Mouse (Mus musculus) lung, postnatal 0 days (tissue): ENCODE data around the gene Fndc3b. TPM values are rescaled to one million over a fixed set of nuclear protein-coding genes. Genes with fewer than 3 reads are reported as not detected.

Source experiments
- ATAC-seq: fragments of 200-750 bp; cut with Nextera tagmentation; 2 replicates; pipeline ENCODE4 v1.8.0; 2017; ENCODE audit warnings: moderate library complexity
- DNase-seq: peaks from one replicate; pipeline ENCODE4 v3.0.0-alpha.2; 2016; ENCODE audit warnings: low spot score
- H3K27ac ChIP-seq: fragments of 300-500 bp; sonication (generic); 2 replicates; pipeline ENCODE4 v1.5.1; 2014; ENCODE audit warnings: antibody characterized with exemption, mild to moderate bottlenecking, low read length, mixed read lengths
- H3K27me3 ChIP-seq: fragments of 300-500 bp; sonication (generic); replicated peaks from 2 replicates; pipeline ENCODE4 v1.6.1; 2014; ENCODE audit warnings: low read length, mixed read lengths; ENCODE audit not compliant: insufficient read depth
- H3K36me3 ChIP-seq: fragments of 300-500 bp; sonication (generic); 2 replicates; pipeline ENCODE4 v1.6.1; 2014; ENCODE audit warnings: low read length, mixed read lengths; ENCODE audit not compliant: insufficient read depth
- H3K4me1 ChIP-seq: fragments of 300-500 bp; sonication (generic); 2 replicates; pipeline ENCODE4 v1.6.1; 2014; ENCODE audit warnings: antibody characterized with exemption, low read depth, low read length, mixed read lengths; ENCODE audit not compliant: insufficient read depth
- H3K4me2 ChIP-seq: fragments of 300-500 bp; sonication (generic); replicated peaks from 2 replicates; pipeline ENCODE4 v1.6.1; 2014; ENCODE audit warnings: low read depth, mild to moderate bottlenecking, low read length, moderate library complexity, mixed read lengths
- H3K4me3 ChIP-seq: fragments of 300-500 bp; sonication (generic); 2 replicates; pipeline ENCODE4 v1.5.1; 2014; ENCODE audit warnings: low read depth, low read length
- H3K9ac ChIP-seq: fragments of 300-500 bp; sonication (generic); replicated peaks from 2 replicates; pipeline ENCODE4 v1.6.1; 2014; ENCODE audit warnings: low read depth, mild to moderate bottlenecking
- H3K9me3 ChIP-seq: fragments of 300-500 bp; sonication (generic); 2 replicates; pipeline ENCODE4 v1.6.1; 2016; ENCODE audit warnings: low read length, mixed read lengths
- CTCF ChIP-seq: IDR thresholded peaks from 2 replicates; pipeline ENCODE4 v1.5.1; 2016; ENCODE audit warnings: antibody characterized with exemption, mild to moderate bottlenecking
- EP300 ChIP-seq: IDR thresholded peaks from 2 replicates; pipeline ENCODE4 v1.6.1; 2016; ENCODE audit warnings: antibody characterized with exemption, mild to moderate bottlenecking, control low read depth
- WGBS: fragments of 180-500 bp; shearing (Covaris S2); extraction: QIAGEN DNeasy Blood & Tissue Kit; methylation state at CpG from one replicate; pipeline ENCODE4 v1.1.7; 2014; 5-methylcytosine and 5-hydroxymethylcytosine counted together
- polyA plus RNA-seq: library from polyadenylated mRNA; unstranded; fragments of >200 nt; fragmentation: Nextera tagmentation; extraction: Ambion mirVana; gene quantifications from 2 replicates; pipeline ENCODE4 v1.2.1, GENCODE M21; 2015

The Fndc3b gene
- polyA plus RNA-seq = 28.5 and 30.6 TPM in 2 replicates

DNA sequence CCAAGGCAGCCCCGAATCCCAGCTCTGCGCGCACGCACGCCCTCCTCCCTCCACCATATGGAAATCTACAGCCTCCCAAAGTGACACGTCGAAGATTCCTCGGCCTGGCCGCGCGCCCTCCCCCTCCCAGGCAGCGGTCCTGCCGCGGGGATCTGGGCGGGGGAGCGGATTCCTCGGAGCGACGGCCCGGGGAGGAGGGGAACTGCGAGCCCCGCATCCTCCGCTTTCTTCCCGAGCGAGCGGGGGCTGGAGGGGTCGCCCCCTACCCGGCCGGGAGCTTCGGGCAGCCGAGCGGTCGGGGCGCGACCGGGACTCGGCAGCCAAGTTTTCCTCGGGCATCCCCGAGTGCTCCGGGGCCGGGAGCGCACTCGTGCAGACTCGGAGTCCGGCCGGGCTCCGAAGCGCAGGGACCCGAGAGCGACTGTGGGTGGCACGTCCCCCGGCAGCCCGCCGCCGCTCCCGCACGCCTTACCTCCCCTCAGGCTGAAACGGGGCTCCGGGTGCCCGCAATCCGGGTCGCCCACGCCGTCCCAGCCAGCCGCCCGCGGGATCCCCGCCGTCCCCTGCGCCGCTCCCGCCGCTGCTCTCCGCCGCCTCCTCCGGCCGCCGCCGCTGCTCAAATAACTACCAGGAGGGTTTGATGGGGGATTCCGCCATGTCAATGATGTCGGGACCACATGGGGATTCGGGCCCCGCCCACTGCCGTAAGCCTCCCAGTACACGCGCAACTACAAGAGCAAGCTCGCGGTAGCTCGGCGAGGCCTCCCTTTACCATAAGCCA is at the start of gene Fndc3b:
TSS of gene Fndc3b (minus strand) at position 660 of the 781 bp plus-strand sequence.
- H3K4me3 ChIP-seq = peak within 1 kb of the TSS; percentile 94
- H3K27ac ChIP-seq = peak within 1 kb of the TSS; percentile 98
- ATAC-seq (peak; percentile 85), DNase-seq (peak; percentile 97)
- H3K9me3 ChIP-seq = no peaks in the 10 kb centered on the region
- H3K9ac ChIP-seq = peak within 1 kb of the TSS; percentile 86
- no peaks in the 10 kb centered on the region for H3K36me3 ChIP-seq
- H3K4me1 ChIP-seq = peaks cover 14% of the 10 kb centered on the region; the same call in 1 of the 2 replicates
- no peaks in the 10 kb centered on the region for H3K27me3 ChIP-seq
- WGBS = under 1% methylated on average over 58 of the region's 90 CpGs
- TF ChIP-seq EP300 (no peak), CTCF (peak; percentile 41)
- H3K4me2 ChIP-seq = peak within 1 kb of the TSS; percentile 78

DNA sequence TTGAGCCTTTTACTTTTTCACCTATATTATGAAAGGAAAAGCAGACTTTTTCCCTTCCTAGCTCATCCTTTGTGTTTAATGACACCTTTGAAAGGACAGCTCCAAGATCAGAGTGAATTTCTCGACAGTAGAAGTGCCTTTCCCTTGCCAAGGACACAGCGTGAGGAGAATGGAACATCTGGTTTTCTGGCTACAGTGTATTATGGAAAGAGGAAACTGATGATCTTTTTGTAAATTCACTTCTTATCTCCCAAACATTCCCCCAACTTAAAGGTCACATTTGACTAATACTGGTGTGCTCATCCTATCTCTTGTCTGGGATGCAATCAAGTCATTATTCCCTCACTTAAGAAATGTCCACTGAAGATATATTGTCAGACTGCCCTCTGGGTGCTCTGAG is 49.2 kb upstream of the Fndc3b start:
- WGBS = 36% methylated on average over 2 of the region's 2 CpGs
- TF ChIP-seq CTCF (no peak), EP300 (no peak)
- no peak overlapping the region for H3K4me2 ChIP-seq
- ATAC-seq (peak; percentile 33; the same call in 1 of the 2 replicates), DNase-seq (peak; percentile 45)
- H3K9me3 ChIP-seq = no peaks in the 10 kb centered on the region
- no peak overlapping the region for H3K9ac ChIP-seq
- H3K4me1 ChIP-seq = no peaks in the 10 kb centered on the region
- H3K36me3 ChIP-seq = no peaks in the 10 kb centered on the region
- H3K4me3 ChIP-seq = no peak overlapping the region
- no peaks in the 10 kb centered on the region for H3K27me3 ChIP-seq
- H3K27ac ChIP-seq = no peak overlapping the region

DNA sequence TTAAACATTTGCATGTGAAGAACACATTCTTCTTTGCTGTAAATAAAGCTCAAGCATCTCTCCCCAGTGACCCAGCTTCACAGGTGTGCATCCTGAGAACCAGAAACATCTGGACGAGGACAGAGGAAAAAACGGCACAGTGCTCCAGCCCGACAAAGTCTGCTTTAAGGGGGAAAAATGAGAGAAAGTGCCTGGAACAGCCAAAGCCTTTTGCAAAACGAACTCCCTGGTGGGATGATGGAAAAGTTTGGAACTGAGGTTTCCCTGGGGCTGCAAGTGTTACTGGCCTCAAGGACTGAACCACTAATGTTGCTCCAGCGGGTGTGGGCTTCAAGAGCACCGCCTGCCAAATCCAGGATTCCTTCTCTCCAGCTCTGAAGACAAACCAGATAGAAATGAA is 47.9 kb upstream of the Fndc3b start:
- TF ChIP-seq CTCF (no peak), EP300 (no peak)
- no peaks in the 10 kb centered on the region for H3K36me3 ChIP-seq
- 22% methylated on average over 6 of the region's 6 CpGs for WGBS
- ATAC-seq (no peak), DNase-seq (no peak)
- H3K4me3 ChIP-seq = no peak overlapping the region
- H3K9me3 ChIP-seq = no peaks in the 10 kb centered on the region
- no peak overlapping the region for H3K9ac ChIP-seq
- H3K4me1 ChIP-seq = no peaks in the 10 kb centered on the region
- H3K4me2 ChIP-seq = no peak overlapping the region
- H3K27me3 ChIP-seq = no peaks in the 10 kb centered on the region
- H3K27ac ChIP-seq = no peak overlapping the region

DNA sequence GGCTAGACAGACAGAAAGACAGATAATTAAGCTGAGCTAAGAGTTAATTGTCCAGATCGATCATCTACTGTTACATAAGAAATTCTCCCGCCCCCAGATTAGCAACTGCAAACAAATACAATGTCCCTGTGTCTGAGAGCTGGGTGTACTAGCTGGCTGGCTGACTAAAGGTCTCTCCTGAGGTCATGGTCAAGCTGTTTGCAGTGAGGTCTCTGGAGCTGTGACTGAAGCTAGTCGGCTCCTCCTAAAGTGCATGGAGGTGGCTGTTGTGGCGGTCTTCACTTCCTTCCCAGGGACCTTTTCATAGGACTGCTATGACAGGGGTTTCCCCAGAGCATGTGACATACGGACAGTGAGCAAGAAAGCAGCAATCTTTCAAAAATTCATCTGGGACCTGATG is 40.5 kb upstream of the Fndc3b start:
- no peak overlapping the region for H3K4me2 ChIP-seq
- no peaks in the 10 kb centered on the region for H3K27me3 ChIP-seq
- 41% methylated on average over 5 of the region's 5 CpGs for WGBS
- no peaks in the 10 kb centered on the region for H3K9me3 ChIP-seq
- no peak overlapping the region for H3K9ac ChIP-seq
- ATAC-seq (peak; percentile 41), DNase-seq (peak; percentile 15)
- H3K4me3 ChIP-seq = no peak overlapping the region
- H3K27ac ChIP-seq = no peak overlapping the region
- no peak for TF ChIP-seq EP300
- TF ChIP-seq CTCF = no peak
- no peaks in the 10 kb centered on the region for H3K36me3 ChIP-seq
- H3K4me1 ChIP-seq = no peaks in the 10 kb centered on the region

DNA sequence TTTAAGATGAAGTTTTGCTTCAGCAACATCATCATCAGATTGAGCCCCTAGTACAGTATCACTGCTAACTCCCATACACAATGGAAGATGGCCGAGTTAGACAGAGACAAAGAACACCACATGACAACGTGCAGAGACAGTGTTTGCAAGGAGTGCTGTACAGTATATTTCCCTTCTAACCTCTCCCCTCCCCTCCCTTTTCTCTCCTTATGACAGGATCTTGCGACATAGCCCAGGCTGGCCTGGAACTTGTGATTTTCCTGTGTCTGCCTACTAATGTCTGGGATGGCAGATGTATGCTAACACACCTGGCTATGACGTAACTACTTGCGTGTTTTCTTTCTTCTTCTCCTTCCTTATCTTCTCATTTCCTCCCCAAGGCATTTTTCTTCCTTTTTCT is 40.0 kb upstream of the Fndc3b start:
- Histone ChIP-seq H3K9ac (no peak overlapping the region), H3K4me2 (no peak overlapping the region), H3K9me3 (no peaks in the 10 kb centered on the region), H3K27ac (no peak overlapping the region), H3K27me3 (no peaks in the 10 kb centered on the region), H3K4me1 (no peaks in the 10 kb centered on the region), H3K4me3 (no peak overlapping the region), H3K36me3 (no peaks in the 10 kb centered on the region)
- peak; percentile 17; the same call in 1 of the 2 replicates for ATAC-seq
- TF ChIP-seq EP300 = no peak
- TF ChIP-seq CTCF = no peak
- DNase-seq = no peak
- WGBS = 55% methylated on average over 5 of the region's 5 CpGs

DNA sequence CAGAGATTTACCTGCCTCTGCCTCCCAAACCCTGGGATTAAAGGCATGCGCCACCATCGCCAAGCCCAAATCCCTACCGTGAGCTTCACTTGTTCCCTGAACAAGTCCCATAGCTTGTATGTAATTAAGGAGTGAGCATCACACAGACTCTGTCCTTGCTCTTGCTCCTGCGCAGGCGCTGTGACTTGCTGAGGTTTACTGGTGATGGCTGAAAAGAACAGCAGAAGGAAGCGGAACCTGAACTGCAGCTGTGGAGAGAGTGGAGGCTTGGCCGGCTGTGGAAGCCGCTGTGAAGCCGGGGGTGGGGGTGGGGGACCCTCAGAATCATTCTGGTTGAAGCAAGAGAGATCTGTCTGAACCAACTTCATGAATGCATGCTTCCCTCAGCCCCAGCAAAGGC is 34.5 kb upstream of the Fndc3b start:
- Histone ChIP-seq H3K4me2 (no peak overlapping the region), H3K4me3 (no peak overlapping the region), H3K36me3 (no peaks in the 10 kb centered on the region), H3K27ac (no peak overlapping the region), H3K4me1 (no peaks in the 10 kb centered on the region), H3K27me3 (no peaks in the 10 kb centered on the region), H3K9me3 (no peaks in the 10 kb centered on the region), H3K9ac (no peak overlapping the region)
- ATAC-seq (no peak), DNase-seq (no peak)
- TF ChIP-seq CTCF = no peak
- TF ChIP-seq EP300 = no peak
- 99% methylated on average over 9 of the region's 9 CpGs for WGBS
